Mouse (Mus musculus) heart, adult 2 months (tissue): Measurements from ENCODE around the gene Aanat.

Experiments used
- CTCF ChIP-seq: fragments of 200-600 bp; IDR thresholded peaks from 2 replicates; pipeline ENCODE4 v1.8.1; 2022; ENCODE audit warnings: antibody characterized with exemption, mild to moderate bottlenecking, moderate library complexity
- EP300 ChIP-seq: fragments of 200-500 bp; IDR thresholded peaks from 2 replicates; pipeline ENCODE4 v1.6.1; 2011; ENCODE audit warnings: low read depth, low read length, control low read depth; ENCODE audit not compliant: insufficient read depth

DNA sequence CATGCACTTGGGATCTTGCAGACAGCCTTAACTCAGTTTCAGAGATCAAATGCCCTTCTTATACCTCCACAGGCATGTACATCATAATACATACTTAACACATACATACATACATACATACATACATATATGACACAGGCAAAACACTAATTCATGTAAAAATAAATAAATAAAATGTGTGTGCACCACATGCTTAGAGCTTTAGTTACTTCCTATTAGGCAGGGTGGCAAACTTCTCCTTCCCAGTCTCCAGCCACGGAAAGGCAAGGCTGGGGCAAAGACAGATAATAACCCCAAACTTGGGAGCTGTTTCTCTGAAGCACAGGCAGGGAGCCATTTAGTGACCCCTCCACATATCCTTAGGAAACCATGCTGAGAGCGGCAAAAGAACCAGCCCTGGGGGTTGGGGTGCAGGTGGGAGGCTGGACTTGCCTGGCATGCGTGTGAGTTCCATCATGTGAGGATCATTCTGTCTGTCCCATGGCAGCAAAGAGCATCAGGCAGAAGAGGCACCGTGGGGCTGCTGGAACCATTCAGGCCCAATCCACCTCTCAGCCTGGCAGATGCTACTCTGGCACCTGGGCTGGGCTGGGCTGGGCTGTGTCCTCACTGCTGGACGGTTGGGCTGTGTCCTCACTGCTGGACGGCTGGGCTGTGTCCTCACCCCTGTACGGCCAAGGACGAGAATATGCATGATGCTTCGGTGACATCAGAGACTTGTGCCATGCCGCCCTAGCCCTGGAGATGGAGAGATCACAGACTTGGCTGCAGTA lies 40.3 kb downstream of the Aanat start, which contains the start of gene Rhbdf2:
- TF ChIP-seq CTCF = no peak
- no peak for TF ChIP-seq EP300
